Mouse (Mus musculus) cerebellum, postnatal 4 days (tissue): Measurements from ENCODE around the gene Tmem247.
A peak's percentile ranks its signal among the peaks of the same experiment; 100 is the strongest.

ENCODE experiments used
- DNase-seq, 2 experiments: peaks; one replicate each; pipeline ENCODE4 v3.0.0; 2022; ENCODE audit warnings: low spot score in 2 of 2, mixed read lengths in 1 of 2

Tmem247 gene

GRCm38 (mm10) chr17:86913003-86913607 is 4.0 kb upstream of the Tmem247 start:
- no peak for DNase-seq

GRCm38 (mm10) chr17:86915540-86915939 is 1.6 kb upstream of the Tmem247 start:
- no peak for DNase-seq

- DNase-seq, result no peak
Measured at GRCm38 (mm10) chr17:86918786-86919185, 1.6 kb downstream of the Tmem247 start.

- no peak for DNase-seq
Measured at GRCm38 (mm10) chr17:86919729-86920128, 2.6 kb downstream of the Tmem247 start.

- no peak for DNase-seq
Measured at GRCm38 (mm10) chr17:86924679-86925078, 7.5 kb downstream of the Tmem247 start.

GRCm38 (mm10) chr17:86926836-86927235 is 9.7 kb downstream of the Tmem247 start:
- no peak for DNase-seq

- no peak for DNase-seq
Measured at GRCm38 (mm10) chr17:86929355-86929754, 12.2 kb downstream of the Tmem247 start.

- peak in 1 of 2 experiments; percentile 14 for DNase-seq
Measured at GRCm38 (mm10) chr17:86929981-86930380, 12.8 kb downstream of the Tmem247 start.

GRCm38 (mm10) chr17:86932896-86933295 is 15.7 kb downstream of the Tmem247 start:
- DNase-seq, result no peak

GRCm38 (mm10) chr17:86937064-86937463 is 19.9 kb downstream of the Tmem247 start:
- no peak for DNase-seq

- peak in 1 of 2 experiments; percentile 70 for DNase-seq
Measured at GRCm38 (mm10) chr17:86937497-86938155, 20.5 kb downstream of the Tmem247 start.

GRCm38 (mm10) chr17:86938683-86939082 is 21.5 kb downstream of the Tmem247 start:
- no peak for DNase-seq

- no peak for DNase-seq
Measured at GRCm38 (mm10) chr17:86942112-86942511, 25.0 kb downstream of the Tmem247 start.

- no peak for DNase-seq
Measured at GRCm38 (mm10) chr17:86943158-86943557, 26.0 kb downstream of the Tmem247 start.

GRCm38 (mm10) chr17:86946078-86946477 is 28.9 kb downstream of the Tmem247 start:
- no peak for DNase-seq

- DNase-seq, result peak in 1 of 2 experiments; percentile 67
Measured at GRCm38 (mm10) chr17:86947840-86948796, 31.0 kb downstream of the Tmem247 start, which contains the start of gene Atp6v1e2. Gene Atp6v1e2 (minus strand): TSS chr17:86947897.

GRCm38 (mm10) chr17:86948801-86949200 is 31.7 kb downstream of the Tmem247 start:
- no peak for DNase-seq

GRCm38 (mm10) chr17:86957239-86957638 is 40.1 kb downstream of the Tmem247 start:
- no peak for DNase-seq

- no peak for DNase-seq
Measured at GRCm38 (mm10) chr17:86957968-86958367, 40.8 kb downstream of the Tmem247 start.

GRCm38 (mm10) chr17:86961301-86961841 is 44.2 kb downstream of the Tmem247 start:
- no peak for DNase-seq

- peak; percentile 61 to 80 for DNase-seq
Measured at GRCm38 (mm10) chr17:86962297-86962893, 45.2 kb downstream of the Tmem247 start.
